Mouse (Mus musculus): ENCODE measurements at regions not wholly inside any gene's neighbourhood (a gene's known extent, or its start where the extent isn't known, plus 50 kb on each side); places are given as distances from the start of the nearest gene placed in this dataset.

DNA sequence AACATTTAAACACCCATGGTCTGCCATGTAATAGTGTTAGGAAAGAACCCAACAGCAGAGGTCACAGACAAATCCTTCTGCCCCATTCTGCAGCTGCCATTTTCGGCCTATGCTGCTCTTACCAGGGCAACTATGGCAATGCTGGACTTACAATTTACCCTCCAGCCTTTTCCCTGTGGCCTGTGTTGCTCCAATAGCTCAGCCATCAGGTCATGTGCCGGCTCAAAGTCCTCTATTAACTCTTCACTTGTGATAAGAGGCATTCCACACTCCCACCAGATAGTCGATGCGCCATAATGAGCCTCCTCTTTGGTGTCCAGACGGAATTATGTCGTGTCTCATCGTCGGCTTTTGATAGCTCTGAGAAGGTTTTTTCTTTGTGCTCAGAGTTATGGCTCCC is 214.7 kb upstream of the Ccdc122 start:
- no peak for TF ChIP-seq CTCF (IDR thresholded peaks at IDR 0.05)
- no peak for TF ChIP-seq EP300 (IDR thresholded peaks at IDR 0.05)
